Mouse (Mus musculus) right cerebral cortex, postnatal 14 days (tissue): ENCODE measurements around the gene Supt5.
"Not testable (repeated sequence)": the region's sequence is repeated elsewhere in the genome, so short reads cannot be mapped to it uniquely, and the experiment has no call there.

Source experiments
- DNase-seq: peaks from one replicate; pipeline ENCODE4 v3.0.0; 2022

Gene Supt5

DNA sequence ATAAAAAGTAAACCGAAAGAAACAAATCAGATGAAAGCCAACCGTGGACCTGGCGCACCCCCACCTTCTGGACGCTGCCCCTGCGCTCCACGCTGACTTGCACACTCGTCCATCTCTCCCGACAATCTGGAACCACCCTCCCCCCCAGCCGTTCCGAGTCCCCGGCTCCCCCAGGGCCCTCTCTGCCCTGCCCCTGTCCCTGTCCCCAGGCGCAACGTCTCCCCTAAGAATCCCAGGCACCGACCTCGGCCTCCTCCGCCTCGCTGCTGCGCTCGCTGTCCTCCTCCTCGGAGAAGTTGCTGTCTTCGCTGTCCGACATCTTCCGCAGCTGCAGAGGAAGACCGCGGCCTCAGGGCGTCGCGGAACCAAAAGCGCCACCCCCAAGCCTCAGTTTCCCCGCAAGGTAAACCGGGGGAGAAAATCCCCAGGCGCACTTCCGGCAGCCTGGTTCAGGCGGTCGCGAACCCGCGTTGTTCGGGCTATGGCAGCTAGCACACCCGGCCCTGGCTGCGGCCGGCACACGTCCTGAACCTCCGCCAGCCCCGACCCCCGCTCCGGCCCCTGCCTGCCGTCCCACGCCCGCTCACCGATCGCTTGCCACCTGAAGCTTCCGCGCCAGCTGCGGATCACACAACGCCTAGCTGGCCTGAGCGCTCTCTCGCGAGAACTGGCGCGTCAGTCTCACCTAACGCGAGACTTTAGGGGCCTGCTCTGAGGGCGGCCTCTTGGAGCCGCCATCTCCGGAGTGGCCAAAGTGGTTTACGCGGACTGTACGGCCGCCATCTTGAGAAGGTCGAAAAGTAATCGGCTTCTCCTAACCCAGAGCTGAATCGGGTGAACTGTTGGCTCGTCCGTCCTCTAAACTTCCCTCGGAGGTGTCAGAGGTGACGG, at the start of gene Supt5:
Gene Supt5, minus strand, starts transcription at position 639 of the 891 bp plus-strand sequence.
- peak; percentile 97 for DNase-seq

DNA sequence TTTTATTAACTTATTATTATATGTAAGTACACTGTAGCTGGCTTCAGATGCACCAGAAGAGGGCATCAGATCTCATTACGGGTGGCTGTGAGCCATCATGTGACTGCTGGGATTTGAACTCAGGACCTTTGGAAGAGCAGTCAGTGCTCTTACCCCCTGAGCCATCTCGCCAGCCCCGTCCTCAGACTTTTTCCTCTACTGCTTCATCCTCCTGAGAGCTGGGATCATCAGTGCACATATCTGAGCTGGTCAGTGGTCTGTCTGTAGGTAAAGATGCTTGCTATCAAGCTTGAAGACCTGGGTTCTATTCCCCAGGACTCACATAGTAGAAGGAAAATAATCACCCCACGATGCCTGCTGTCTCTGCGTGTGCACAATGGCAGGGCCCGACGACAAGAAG, 48.8 kb upstream of the Supt5 start:
- DNase-seq: not testable (repeated sequence)

- DNase-seq: not testable (repeated sequence)
Measured at GRCm38 (mm10) chr7:28386877-28387276, 48.3 kb upstream of the Supt5 start.

GRCm38 (mm10) chr7:28386462-28386861, 47.9 kb upstream of the Supt5 start:
- peak; percentile 90 for DNase-seq

GRCm38 (mm10) chr7:28386007-28386406, 47.5 kb upstream of the Supt5 start:
- no peak for DNase-seq

- no peak for DNase-seq
Measured at GRCm38 (mm10) chr7:28385196-28385595, 46.6 kb upstream of the Supt5 start.

DNA sequence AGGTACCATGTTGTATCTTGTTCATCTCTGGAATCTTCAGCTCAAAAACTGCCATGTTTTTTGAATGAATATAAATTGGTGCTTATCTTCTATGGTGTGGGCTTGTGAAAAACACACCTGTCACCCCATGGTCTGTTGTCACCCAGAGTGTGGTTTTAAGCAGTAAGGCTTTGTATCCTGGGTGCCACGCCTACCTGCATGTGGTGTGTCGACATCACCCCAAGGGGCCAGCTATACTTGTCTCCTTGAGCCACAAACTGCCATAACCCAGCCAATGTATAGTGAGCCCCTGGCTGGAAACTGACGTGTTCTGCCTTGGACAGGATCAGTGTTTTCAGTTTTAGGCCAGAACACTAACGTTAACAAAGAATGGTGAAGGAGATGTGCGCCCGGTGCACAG, 45.6 kb upstream of the Supt5 start:
- DNase-seq: no peak

- no peak for DNase-seq
Measured at GRCm38 (mm10) chr7:28383606-28384005, 45.1 kb upstream of the Supt5 start.

DNA sequence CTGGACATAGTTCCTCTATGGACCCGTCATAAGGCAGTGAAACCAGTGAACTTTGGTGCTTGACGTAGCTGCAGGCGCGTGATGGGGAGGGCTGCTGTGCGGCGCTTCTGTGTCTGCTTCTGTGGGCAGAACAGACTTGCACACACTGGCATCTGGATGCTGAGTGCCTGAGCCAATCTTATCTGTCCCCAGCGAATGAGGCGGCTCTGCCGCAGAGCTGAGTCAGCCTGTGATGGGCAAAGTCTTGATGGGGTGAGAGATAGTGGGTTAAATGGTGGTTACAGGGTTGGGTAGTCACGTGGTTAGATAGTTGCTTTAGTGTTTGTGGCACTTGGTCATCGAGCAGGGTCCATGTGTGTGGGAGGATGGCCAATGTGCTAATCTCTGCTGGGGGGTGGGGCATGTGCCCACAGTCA, 44.4 kb upstream of the Supt5 start:
- DNase-seq: peak; percentile 65

GRCm38 (mm10) chr7:28382347-28382951, 43.9 kb upstream of the Supt5 start:
- DNase-seq: no peak

- peak; percentile 66 for DNase-seq
Measured at GRCm38 (mm10) chr7:28381938-28382337, 43.4 kb upstream of the Supt5 start.

GRCm38 (mm10) chr7:28381017-28381790, 42.7 kb upstream of the Supt5 start:
- no peak for DNase-seq

DNA sequence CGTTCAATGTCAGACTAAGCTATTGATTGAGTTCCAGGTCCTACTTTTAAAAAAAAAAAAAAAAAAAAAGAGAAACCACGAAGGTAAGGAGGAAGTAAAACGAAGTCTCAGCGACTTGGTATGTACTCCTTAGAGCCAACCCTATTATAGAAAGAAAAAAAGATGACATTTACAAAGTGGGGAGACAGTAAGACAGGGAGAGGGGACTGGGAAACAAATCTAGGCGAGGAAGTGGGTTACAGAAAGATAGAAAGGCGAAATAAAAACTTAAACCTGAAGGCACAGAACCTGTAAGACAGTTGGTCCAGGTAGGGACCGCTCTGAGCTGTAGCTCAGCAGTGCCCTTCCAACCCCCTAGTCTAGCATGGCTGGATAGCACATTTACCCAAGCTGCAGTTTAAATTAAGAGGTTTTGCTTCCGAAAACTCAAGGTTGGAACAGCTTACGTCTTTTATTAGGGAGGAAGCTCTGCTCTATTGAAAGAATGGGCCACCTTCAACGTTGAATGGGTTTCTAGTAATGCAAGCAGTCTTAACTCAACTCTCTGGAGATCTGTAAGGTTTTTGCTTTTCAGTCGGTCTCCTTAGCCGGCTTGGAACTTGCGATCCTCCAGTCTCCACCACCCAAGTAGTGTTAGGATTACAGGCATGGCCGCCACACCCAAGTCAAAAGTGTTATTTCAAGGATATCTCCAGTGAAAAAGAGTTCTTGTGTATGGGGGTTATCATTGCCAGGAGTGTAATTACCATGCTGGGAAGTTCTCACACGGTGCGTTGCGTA, 41.9 kb upstream of the Supt5 start, which contains the start of gene Zfp36:
Gene Zfp36, minus strand, starts transcription at position 17 of the 780 bp plus-strand sequence.
- no peak for DNase-seq

- peak; percentile 86 for DNase-seq
Measured at GRCm38 (mm10) chr7:28378769-28379651, 40.5 kb upstream of the Supt5 start.

DNA sequence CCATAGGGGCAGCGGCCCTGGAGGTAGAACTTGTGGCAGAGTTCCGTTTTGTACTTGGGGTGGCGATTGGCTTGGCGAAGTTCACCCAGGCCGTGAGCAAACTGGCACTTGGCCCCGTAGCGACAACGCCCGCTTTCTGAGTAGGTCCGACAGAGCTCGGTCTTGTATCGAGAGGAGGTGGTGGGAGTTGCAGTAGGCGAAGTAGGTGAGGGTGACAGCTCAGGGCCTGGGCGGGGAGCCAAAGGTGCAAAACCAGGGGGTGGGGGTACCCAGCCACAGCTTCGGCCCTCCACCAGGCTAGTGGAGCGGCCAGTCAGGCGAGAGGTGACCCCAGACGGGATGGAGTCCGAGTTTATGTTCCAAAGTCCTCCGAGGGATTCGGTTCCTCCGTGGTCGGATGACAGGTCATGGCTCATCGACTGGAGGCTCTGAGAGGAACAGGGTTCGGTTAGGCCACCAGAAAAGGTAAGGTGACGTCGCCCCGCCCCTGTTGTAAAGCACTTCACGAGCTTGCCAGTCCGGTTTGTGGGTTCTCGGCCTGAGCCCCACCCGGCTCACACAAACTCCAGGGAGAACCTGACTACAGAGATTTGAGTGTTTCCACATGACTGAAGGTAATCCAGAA, 39.6 kb upstream of the Supt5 start:
- DNase-seq: no peak

- no peak for DNase-seq
Measured at GRCm38 (mm10) chr7:28377190-28378065, 38.9 kb upstream of the Supt5 start.

GRCm38 (mm10) chr7:28376011-28376771, 37.6 kb upstream of the Supt5 start:
- DNase-seq: no peak

- peak; percentile 80 for DNase-seq
Measured at GRCm38 (mm10) chr7:28375176-28375921, 36.8 kb upstream of the Supt5 start.
